Mouse (Mus musculus) neural tube, embryonic 15.5 days (tissue): ENCODE results near the gene Serpina5. TPM values are rescaled to one million over a fixed set of nuclear protein-coding genes. Genes with fewer than 3 reads are reported as not detected.

Experiments used
- ATAC-seq: fragments of 200-750 bp; cut with Nextera tagmentation; 2 replicates; pipeline ENCODE4 v1.8.0; 2017; ENCODE audit warnings: mild to moderate bottlenecking, moderate TSS enrichment, moderate library complexity; ENCODE audit not compliant: low FRiP score
- H3K27ac ChIP-seq: fragments of 300-500 bp; sonication (generic); replicated peaks from 2 replicates; pipeline ENCODE4 v1.5.1; 2015; ENCODE audit warnings: mild to moderate bottlenecking, inconsistent platforms
- H3K27me3 ChIP-seq: fragments of 300-500 bp; sonication (generic); replicated peaks from 2 replicates; pipeline ENCODE4 v1.6.1; 2015; ENCODE audit warnings: inconsistent platforms
- H3K36me3 ChIP-seq: fragments of 300-500 bp; sonication (generic); 2 replicates; pipeline ENCODE4 v1.6.1; 2015; ENCODE audit warnings: inconsistent platforms
- H3K4me1 ChIP-seq: fragments of 300-500 bp; sonication (generic); 2 replicates; pipeline ENCODE4 v1.6.1; 2015; ENCODE audit warnings: inconsistent platforms
- H3K4me2 ChIP-seq: fragments of 300-500 bp; sonication (generic); 2 replicates; pipeline ENCODE4 v1.6.1; 2015; ENCODE audit warnings: inconsistent platforms, mild to moderate bottlenecking, moderate library complexity
- H3K4me3 ChIP-seq: fragments of 300-500 bp; sonication (generic); replicated peaks from 2 replicates; pipeline ENCODE4 v1.5.1; 2015; ENCODE audit warnings: mild to moderate bottlenecking, inconsistent platforms
- H3K9ac ChIP-seq: fragments of 300-500 bp; sonication (generic); replicated peaks from 2 replicates; pipeline ENCODE4 v1.6.1; 2015; ENCODE audit warnings: mild to moderate bottlenecking, inconsistent platforms
- H3K9me3 ChIP-seq: fragments of 300-500 bp; sonication (generic); replicated peaks from 2 replicates; pipeline ENCODE4 v1.6.1; 2016; ENCODE audit warnings: inconsistent platforms
- WGBS: fragments of 180-500 bp; shearing (Covaris S2); methylation state at CpG from one replicate; pipeline ENCODE4 v1.1.7; 2015; ENCODE audit warnings: mixed read lengths; 5-methylcytosine and 5-hydroxymethylcytosine counted together
- polyA plus RNA-seq: library from polyadenylated mRNA; unstranded; fragments of >200 nt; fragmentation: Nextera tagmentation; extraction: Ambion mirVana; gene quantifications from 2 replicates; pipeline ENCODE4 v1.2.1, GENCODE M21; 2015

Gene Serpina5
- polyA plus RNA-seq, 1 experiment from 2014 or later, result not detected

- no peaks in the 10 kb centered on the region for H3K9me3 ChIP-seq
- H3K36me3 ChIP-seq, result no peaks in the 10 kb centered on the region
- H3K27ac ChIP-seq, result no peak overlapping the region
- H3K4me3 ChIP-seq, result no peak overlapping the region
- H3K27me3 ChIP-seq, result no peaks in the 10 kb centered on the region
- no peaks in the 10 kb centered on the region for H3K4me1 ChIP-seq
- H3K9ac ChIP-seq, result no peak overlapping the region
- ATAC-seq, result no peak
- no peak overlapping the region for H3K4me2 ChIP-seq
Observed at GRCm38 (mm10) chr12:104131041-104131440, 30.1 kb downstream of the Serpina5 start.

- Histone ChIP-seq H3K4me3 (no peak overlapping the region), H3K36me3 (no peaks in the 10 kb centered on the region), H3K4me2 (no peak overlapping the region), H3K9me3 (no peaks in the 10 kb centered on the region), H3K27ac (no peak overlapping the region), H3K27me3 (no peaks in the 10 kb centered on the region), H3K4me1 (no peaks in the 10 kb centered on the region), H3K9ac (no peak overlapping the region)
- no peak for ATAC-seq
- WGBS, result 87% methylated on average over 2 of the region's 2 CpGs
Observed at GRCm38 (mm10) chr12:104138216-104138615, 37.3 kb downstream of the Serpina5 start.

GRCm38 (mm10) chr12:104140543-104141103 is 39.7 kb downstream of the Serpina5 start:
- Histone ChIP-seq H3K9ac (no peak overlapping the region), H3K36me3 (no peaks in the 10 kb centered on the region), H3K27me3 (no peaks in the 10 kb centered on the region), H3K9me3 (no peaks in the 10 kb centered on the region), H3K27ac (no peak overlapping the region), H3K4me2 (no peak overlapping the region), H3K4me3 (no peak overlapping the region), H3K4me1 (no peaks in the 10 kb centered on the region)
- 93% methylated on average over 4 of the region's 4 CpGs for WGBS
- no peak for ATAC-seq

GRCm38 (mm10) chr12:104141506-104141905 is 40.6 kb downstream of the Serpina5 start:
- Histone ChIP-seq H3K27ac (no peak overlapping the region), H3K9me3 (no peaks in the 10 kb centered on the region), H3K27me3 (no peaks in the 10 kb centered on the region), H3K4me1 (no peaks in the 10 kb centered on the region), H3K36me3 (no peaks in the 10 kb centered on the region), H3K4me3 (no peak overlapping the region), H3K4me2 (no peak overlapping the region), H3K9ac (no peak overlapping the region)
- 91% methylated on average over 1 of the region's 1 CpGs for WGBS
- ATAC-seq, result no peak

GRCm38 (mm10) chr12:104142427-104142826 is 41.5 kb downstream of the Serpina5 start:
- no peak for ATAC-seq
- 55% methylated on average over 1 of the region's 1 CpGs for WGBS
- H3K9me3 ChIP-seq, result no peaks in the 10 kb centered on the region
- H3K27me3 ChIP-seq, result no peaks in the 10 kb centered on the region
- no peak overlapping the region for H3K27ac ChIP-seq
- no peaks in the 10 kb centered on the region for H3K4me1 ChIP-seq
- H3K4me2 ChIP-seq, result no peak overlapping the region
- H3K4me3 ChIP-seq, result no peak overlapping the region
- H3K36me3 ChIP-seq, result no peaks in the 10 kb centered on the region
- no peak overlapping the region for H3K9ac ChIP-seq

- no peak overlapping the region for H3K9ac ChIP-seq
- ATAC-seq, result no peak
- H3K9me3 ChIP-seq, result no peaks in the 10 kb centered on the region
- WGBS, result 84% methylated on average over 1 of the region's 1 CpGs
- H3K27ac ChIP-seq, result no peak overlapping the region
- H3K4me2 ChIP-seq, result no peak overlapping the region
- H3K4me3 ChIP-seq, result no peak overlapping the region
- H3K4me1 ChIP-seq, result no peaks in the 10 kb centered on the region
- H3K27me3 ChIP-seq, result no peaks in the 10 kb centered on the region
- no peaks in the 10 kb centered on the region for H3K36me3 ChIP-seq
Observed at GRCm38 (mm10) chr12:104143286-104143685, 42.4 kb downstream of the Serpina5 start.

GRCm38 (mm10) chr12:104145571-104145970 is 44.7 kb downstream of the Serpina5 start:
- Histone ChIP-seq H3K36me3 (no peaks in the 10 kb centered on the region), H3K4me2 (no peak overlapping the region), H3K9ac (no peak overlapping the region), H3K4me3 (no peak overlapping the region), H3K27ac (no peak overlapping the region), H3K27me3 (no peaks in the 10 kb centered on the region), H3K4me1 (no peaks in the 10 kb centered on the region), H3K9me3 (no peaks in the 10 kb centered on the region)
- ATAC-seq, result no peak
- WGBS, result 85% methylated on average over 2 of the region's 2 CpGs

GRCm38 (mm10) chr12:104151989-104152388 is 51.1 kb downstream of the Serpina5 start:
- no peaks in the 10 kb centered on the region for H3K9me3 ChIP-seq
- WGBS, result 85% methylated on average over 2 of the region's 2 CpGs
- no peaks in the 10 kb centered on the region for H3K36me3 ChIP-seq
- no peak overlapping the region for H3K9ac ChIP-seq
- no peak overlapping the region for H3K27ac ChIP-seq
- H3K4me2 ChIP-seq, result no peak overlapping the region
- H3K4me1 ChIP-seq, result no peaks in the 10 kb centered on the region
- no peak overlapping the region for H3K4me3 ChIP-seq
- ATAC-seq, result no peak
- H3K27me3 ChIP-seq, result no peaks in the 10 kb centered on the region

GRCm38 (mm10) chr12:104153041-104153645 is 52.2 kb downstream of the Serpina5 start:
- Histone ChIP-seq H3K27ac (no peak overlapping the region), H3K4me1 (no peaks in the 10 kb centered on the region), H3K36me3 (no peaks in the 10 kb centered on the region), H3K9ac (no peak overlapping the region), H3K4me2 (no peak overlapping the region), H3K9me3 (no peaks in the 10 kb centered on the region), H3K27me3 (no peaks in the 10 kb centered on the region), H3K4me3 (no peak overlapping the region)
- ATAC-seq, result no peak
- 83% methylated on average over 3 of the region's 3 CpGs for WGBS

GRCm38 (mm10) chr12:104153656-104154055 is 52.7 kb downstream of the Serpina5 start, which contains the start of gene Serpina3c:
Serpina3c (minus strand) TSS chr12:104153870.
- H3K27me3 ChIP-seq, result no peaks in the 10 kb centered on the region
- no peaks in the 10 kb centered on the region for H3K4me1 ChIP-seq
- H3K9me3 ChIP-seq, result no peaks in the 10 kb centered on the region
- H3K4me2 ChIP-seq, result no peak within 1 kb of the TSS
- ATAC-seq, result no peak
- WGBS, result 92% methylated on average over 2 of the region's 2 CpGs
- no peak within 1 kb of the TSS for H3K9ac ChIP-seq
- no peak within 1 kb of the TSS for H3K4me3 ChIP-seq
- no peak within 1 kb of the TSS for H3K27ac ChIP-seq
- H3K36me3 ChIP-seq, result no peaks in the 10 kb centered on the region
